Mouse (Mus musculus) adrenal gland, adult 8-10 months (tissue): Measurements from ENCODE around the gene Eps15. TPM values are rescaled to one million over a fixed set of nuclear protein-coding genes. Genes with fewer than 3 reads are reported as not detected.
A peak's percentile ranks its signal among the peaks of the same experiment; 100 is the strongest.

ENCODE experiments used
- DNase-seq: peaks from one replicate; pipeline ENCODE4 v3.0.0; 2022
- total RNA-seq, 4 experiments: library from RNA; stranded (reverse); gene quantifications; 2 replicates each; pipeline ENCODE4 v1.2.4; 2022

Eps15 gene
- total RNA-seq, 4 experiments from 2014 or later: 75.8 to 118 (median 94.2) TPM

- DNase-seq: no peak
Measured at GRCm38 (mm10) chr4:109268903-109269302, 11.2 kb upstream of the Eps15 start.

GRCm38 (mm10) chr4:109271803-109272202, 8.3 kb upstream of the Eps15 start:
- DNase-seq: no peak

- no peak for DNase-seq
Measured at GRCm38 (mm10) chr4:109273586-109274240, 6.4 kb upstream of the Eps15 start.

- peak; percentile 29 for DNase-seq
Measured at GRCm38 (mm10) chr4:109280459-109281160, 542 bp downstream of the Eps15 start.

GRCm38 (mm10) chr4:109281161-109281560, 1.1 kb downstream of the Eps15 start:
- no peak for DNase-seq

- DNase-seq: no peak
Measured at GRCm38 (mm10) chr4:109281946-109282345, 1.9 kb downstream of the Eps15 start.

- DNase-seq: no peak
Measured at GRCm38 (mm10) chr4:109294629-109295028, 14.6 kb downstream of the Eps15 start.

GRCm38 (mm10) chr4:109296510-109296909, 16.4 kb downstream of the Eps15 start:
- no peak for DNase-seq

- no peak for DNase-seq
Measured at GRCm38 (mm10) chr4:109299136-109299535, 19.1 kb downstream of the Eps15 start.

GRCm38 (mm10) chr4:109316941-109317894, 37.1 kb downstream of the Eps15 start:
- no peak for DNase-seq

GRCm38 (mm10) chr4:109336796-109337195, 56.7 kb downstream of the Eps15 start:
- no peak for DNase-seq

GRCm38 (mm10) chr4:109341222-109341621, 61.2 kb downstream of the Eps15 start:
- DNase-seq: no peak

- no peak for DNase-seq
Measured at GRCm38 (mm10) chr4:109342783-109343485, 62.9 kb downstream of the Eps15 start.

- DNase-seq: no peak
Measured at GRCm38 (mm10) chr4:109343909-109344308, 63.8 kb downstream of the Eps15 start.

GRCm38 (mm10) chr4:109378107-109378506, 98.0 kb downstream of the Eps15 start:
- DNase-seq: no peak

- no peak for DNase-seq
Measured at GRCm38 (mm10) chr4:109382457-109382856, 102.4 kb downstream of the Eps15 start.

- no peak for DNase-seq
Measured at GRCm38 (mm10) chr4:109385599-109385998, 105.5 kb downstream of the Eps15 start.

- DNase-seq: no peak
Measured at GRCm38 (mm10) chr4:109393229-109393779, 113.2 kb downstream of the Eps15 start.

- DNase-seq: no peak
Measured at GRCm38 (mm10) chr4:109393902-109394301, 113.8 kb downstream of the Eps15 start.

GRCm38 (mm10) chr4:109394314-109395074, 114.4 kb downstream of the Eps15 start:
- no peak for DNase-seq

GRCm38 (mm10) chr4:109400366-109400980, 120.4 kb downstream of the Eps15 start:
- DNase-seq: no peak
